Mouse (Mus musculus): ENCODE data around the gene Hnrnpd. TPM values are rescaled to one million over a fixed set of nuclear protein-coding genes. Genes with fewer than 3 reads are reported as not detected.

Hnrnpd gene
- 36.1 and 92.1 TPM in 2 replicates for polyA plus RNA-seq (2012; rRNA removed; ENCODE audit: low replicate concordance)

DNA sequence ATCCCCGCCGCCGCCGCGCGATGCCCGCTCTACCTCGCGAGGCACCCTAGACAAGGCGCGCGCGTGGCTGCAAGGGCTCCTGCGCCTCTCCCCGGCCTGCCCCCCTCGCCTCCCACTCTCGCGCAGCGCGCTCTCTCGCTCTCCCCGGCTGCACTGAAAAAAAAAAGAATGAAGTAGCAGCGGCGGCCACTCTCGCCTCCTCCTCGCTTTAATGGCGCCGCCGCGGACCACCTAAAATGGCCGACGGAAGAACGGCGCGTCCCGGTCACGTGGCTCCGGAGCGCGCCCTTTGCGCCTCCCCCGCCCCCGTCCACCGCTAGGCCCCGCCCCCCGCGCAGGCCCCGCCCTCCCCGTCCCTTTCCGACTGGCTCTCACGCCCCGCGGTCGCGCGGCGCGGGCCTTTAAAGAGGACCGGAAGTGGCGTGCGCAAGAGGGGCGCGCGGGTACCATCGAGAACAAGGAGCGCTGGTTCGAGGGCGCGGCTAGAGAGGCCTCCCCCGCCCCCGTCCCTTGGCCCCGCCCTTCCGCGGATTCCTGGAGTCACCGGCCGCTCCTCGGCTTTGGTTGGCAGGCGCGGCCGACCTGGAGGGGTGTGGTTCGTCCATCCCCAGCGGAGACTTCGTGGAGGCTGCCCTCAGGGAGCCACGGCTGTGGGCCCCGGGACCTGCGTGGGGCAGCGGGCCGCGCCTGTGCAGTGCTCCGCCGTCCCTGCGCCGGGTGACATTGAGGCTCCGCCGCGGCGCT lies at the start of gene Hnrnpd, which contains the start of gene 4930524J08Rik:
Gene Hnrnpd, minus strand, starts transcription at position 240 of the 744 bp plus-strand sequence.
Gene 4930524J08Rik, plus strand, starts transcription at position 363 of the 744 bp plus-strand sequence.

DNA sequence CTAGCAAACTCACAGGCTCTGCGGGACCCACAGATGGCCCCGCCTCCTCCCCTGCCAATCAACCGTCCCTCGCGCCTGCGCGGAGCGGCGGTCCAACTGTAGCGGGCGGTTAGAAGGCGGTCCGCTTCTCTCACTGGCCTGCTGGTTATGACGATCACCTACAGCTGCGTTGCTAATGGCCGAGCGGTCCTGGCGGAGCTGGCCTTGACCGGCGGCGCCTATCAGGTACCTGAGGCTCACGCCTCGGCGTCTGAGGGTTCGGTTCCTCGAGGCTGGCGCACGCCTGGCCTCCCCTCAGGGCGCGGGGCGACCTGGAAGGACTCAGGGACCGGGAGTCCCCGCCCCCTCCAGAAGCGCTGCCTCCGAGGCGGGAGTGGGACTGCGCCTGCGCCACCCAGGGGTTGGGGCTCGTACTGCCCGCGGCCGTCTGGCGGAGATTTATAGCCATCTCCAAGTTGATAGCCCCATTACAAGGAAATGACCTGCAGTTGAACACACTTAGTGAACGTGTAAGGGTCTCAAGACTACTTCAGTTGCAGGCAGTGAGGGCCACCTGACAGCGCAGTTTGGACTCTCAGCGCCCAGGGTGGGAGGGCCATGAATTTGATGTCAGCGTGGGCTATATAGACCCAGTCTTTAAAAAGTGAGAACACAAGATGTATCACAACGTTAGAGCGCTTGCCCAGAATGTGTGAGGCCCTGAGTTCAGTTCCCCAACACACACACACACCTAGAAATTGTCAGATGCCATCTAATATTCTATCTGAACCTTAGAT lies 72.4 kb downstream of the Hnrnpd start, which contains the start of gene Vamp9:
Gene Vamp9, plus strand, starts transcription at position 74 of the 776 bp plus-strand sequence.

Other genes with a start within 250 kb of the Hnrnpd start
- gene Rasgef1b, start 249.9 kb downstream of the Hnrnpd start, polyA plus RNA-seq (2012; rRNA removed; ENCODE audit: low replicate concordance): 2.0 and 5.0 TPM in 2 replicates
- not detected in 2 replicates for gene Vamp9, start 72.7 kb downstream of the Hnrnpd start, polyA plus RNA-seq (2012; rRNA removed; ENCODE audit: low replicate concordance)
- gene 4930524J08Rik, start 123 bp upstream of the Hnrnpd start, polyA plus RNA-seq (2012; rRNA removed; ENCODE audit: low replicate concordance): 3.3 and 8.5 TPM in 2 replicates
- 31.6 and 40.0 TPM in 2 replicates for gene Hnrnpdl, start 60.7 kb upstream of the Hnrnpd start, polyA plus RNA-seq (2012; rRNA removed; ENCODE audit: low replicate concordance)
- gene Enoph1, start 61.0 kb upstream of the Hnrnpd start, polyA plus RNA-seq (2012; rRNA removed; ENCODE audit: low replicate concordance): 22.4 and 46.0 TPM in 2 replicates
- 0.02 and 0.13 TPM in 2 replicates for gene Tmem150c, start 180.9 kb upstream of the Hnrnpd start, polyA plus RNA-seq (2012; rRNA removed; ENCODE audit: low replicate concordance)

Data from duodenum, adult 2 months (tissue).